Mouse (Mus musculus): ENCODE results near the gene Fbxl19.

DNA sequence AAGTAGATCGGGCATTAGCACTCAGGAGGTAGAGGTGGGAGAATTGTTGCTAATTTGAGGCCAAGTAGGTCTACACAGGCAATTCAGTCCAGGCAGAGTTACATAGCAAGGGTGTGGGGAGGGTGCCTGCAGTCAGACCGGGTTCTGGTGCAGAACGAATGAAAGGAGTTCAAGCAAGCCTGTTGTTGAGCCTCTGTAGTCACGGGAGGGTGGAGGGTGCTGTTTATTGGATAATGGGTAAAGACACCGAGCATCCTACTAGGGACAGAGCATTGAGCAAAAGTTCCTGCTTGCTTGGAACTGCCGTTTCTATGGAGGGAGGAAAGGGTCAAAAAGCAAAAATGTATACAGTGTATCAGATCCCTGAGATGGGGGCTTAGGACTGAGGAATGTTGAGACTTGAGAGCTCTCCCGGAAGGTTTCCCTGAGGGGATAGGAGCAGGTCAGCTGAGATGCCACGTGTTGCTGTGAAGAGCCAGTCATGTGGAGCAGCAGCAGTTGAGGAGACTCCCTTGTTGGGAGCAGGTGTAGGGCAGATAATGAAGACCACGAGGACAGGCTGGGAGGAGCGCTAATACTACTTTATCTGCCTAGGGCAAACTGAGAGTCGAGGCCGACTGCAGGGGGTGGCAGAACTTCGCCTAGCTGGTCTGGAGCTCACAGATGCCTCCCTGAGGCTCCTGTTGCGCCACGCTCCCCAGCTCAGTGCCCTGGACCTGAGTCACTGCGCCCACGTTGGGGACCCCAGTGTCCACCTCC is 22.7 kb downstream of the Fbxl19 start:
- TF ChIP-seq EP300 (IDR thresholded peaks at IDR 0.05; ENCODE audit: insufficient read depth, low read depth, low read length) (no peak), POLR2A (IDR thresholded peaks at IDR 0.05; ENCODE audit: insufficient read depth, low read depth, low read length) (no peak)
